Mouse (Mus musculus) embryonic facial prominence, embryonic 11.5 days (tissue): ENCODE results near the gene Cyth4. TPM values are rescaled to one million over a fixed set of nuclear protein-coding genes. Genes with fewer than 3 reads are reported as not detected.

Experiments
- ATAC-seq: fragments of 200-750 bp; cut with Nextera tagmentation; replicated peaks from 2 replicates; pipeline ENCODE4 v1.8.0; 2017; ENCODE audit warnings: low read depth; ENCODE audit not compliant: insufficient number of reproducible peaks, low FRiP score, low TSS enrichment
- DNase-seq: peaks from one replicate; pipeline ENCODE4 v3.0.0-alpha.2; 2015; ENCODE audit warnings: low spot score
- H3K27ac ChIP-seq: fragments of 300-500 bp; sonication (generic); replicated peaks from 2 replicates; pipeline ENCODE4 v1.5.1; 2014; ENCODE audit warnings: mild to moderate bottlenecking, low read depth, low read length, control low read depth
- H3K27me3 ChIP-seq: fragments of 300-500 bp; sonication (generic); 2 replicates; pipeline ENCODE4 v1.6.1; 2014; ENCODE audit warnings: mild to moderate bottlenecking, low read length, moderate library complexity, mixed read lengths; ENCODE audit not compliant: control insufficient read depth, insufficient read depth
- H3K36me3 ChIP-seq: fragments of 300-500 bp; sonication (generic); replicated peaks from 2 replicates; pipeline ENCODE4 v1.6.1; 2014; ENCODE audit warnings: low read depth, mild to moderate bottlenecking, low read length, moderate library complexity, mixed read lengths; ENCODE audit not compliant: control insufficient read depth, insufficient read depth
- H3K4me1 ChIP-seq: fragments of 300-500 bp; sonication (generic); 2 replicates; pipeline ENCODE4 v1.6.1; 2014; ENCODE audit warnings: low read length, mixed read lengths; ENCODE audit not compliant: control insufficient read depth, insufficient read depth
- H3K4me2 ChIP-seq: fragments of 300-500 bp; sonication (generic); 2 replicates; pipeline ENCODE4 v1.6.1; 2014; ENCODE audit warnings: low read depth, mild to moderate bottlenecking, control low read depth, low read length, moderate library complexity
- H3K4me3 ChIP-seq: fragments of 300-500 bp; sonication (generic); 2 replicates; pipeline ENCODE4 v1.5.1; 2014; ENCODE audit warnings: low read depth, low read length, control low read depth
- H3K9ac ChIP-seq: fragments of 300-500 bp; sonication (generic); replicated peaks from 2 replicates; pipeline ENCODE4 v1.6.1; 2014; ENCODE audit warnings: mild to moderate bottlenecking, control low read depth, low read length
- H3K9me3 ChIP-seq: fragments of 300-500 bp; sonication (generic); replicated peaks from 2 replicates; pipeline ENCODE4 v1.6.1; 2016; ENCODE audit warnings: mild to moderate bottlenecking, low read length, inconsistent platforms, mixed read lengths; ENCODE audit not compliant: control insufficient read depth
- WGBS: fragments of 180-500 bp; shearing (Covaris S2); extraction: QIAGEN DNeasy Blood & Tissue Kit; methylation state at CpG from one replicate; pipeline ENCODE4 v1.1.7; 2014; 5-methylcytosine and 5-hydroxymethylcytosine counted together
- polyA plus RNA-seq: library from polyadenylated mRNA; unstranded; fragments of >200 nt; fragmentation: Nextera tagmentation; extraction: Ambion mirVana; gene quantifications from 2 replicates; pipeline ENCODE4 v1.2.1, GENCODE M21; 2014

The Cyth4 gene
- polyA plus RNA-seq = 2.1 and 4.2 TPM in 2 replicates

DNA sequence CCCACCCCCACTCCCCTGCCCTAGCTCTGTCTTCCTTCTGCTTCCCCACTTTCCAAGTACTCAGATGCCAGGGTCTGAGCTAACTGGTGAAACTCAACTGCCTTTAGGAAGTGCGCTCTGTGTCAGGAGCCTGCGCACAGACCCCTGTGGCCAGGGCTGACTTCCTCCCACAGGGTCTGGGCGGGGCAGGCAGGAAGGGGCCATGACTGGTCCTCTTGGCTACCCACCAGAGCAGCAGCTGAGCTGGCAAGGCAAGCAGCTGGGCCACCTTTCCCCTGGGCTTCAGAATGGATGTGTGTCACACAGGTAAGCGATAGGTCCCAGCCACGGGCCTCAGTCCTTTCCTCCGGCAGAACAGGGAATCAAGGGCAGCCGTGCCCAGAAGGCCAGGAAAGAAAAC, at the start of gene Cyth4:
Cyth4 (plus strand) TSS at position 134 of the 400 bp plus-strand sequence.
- DNase-seq (no peak), ATAC-seq (no peak)
- Histone ChIP-seq H3K9me3 (no peaks in the 10 kb centered on the region), H3K4me3 (no peak within 1 kb of the TSS), H3K4me1 (no peaks in the 10 kb centered on the region), H3K9ac (no peak within 1 kb of the TSS), H3K4me2 (no peak within 1 kb of the TSS), H3K36me3 (no peaks in the 10 kb centered on the region), H3K27me3 (no peaks in the 10 kb centered on the region), H3K27ac (no peak within 1 kb of the TSS)
- WGBS = 83% methylated on average over 7 of the region's 7 CpGs

DNA sequence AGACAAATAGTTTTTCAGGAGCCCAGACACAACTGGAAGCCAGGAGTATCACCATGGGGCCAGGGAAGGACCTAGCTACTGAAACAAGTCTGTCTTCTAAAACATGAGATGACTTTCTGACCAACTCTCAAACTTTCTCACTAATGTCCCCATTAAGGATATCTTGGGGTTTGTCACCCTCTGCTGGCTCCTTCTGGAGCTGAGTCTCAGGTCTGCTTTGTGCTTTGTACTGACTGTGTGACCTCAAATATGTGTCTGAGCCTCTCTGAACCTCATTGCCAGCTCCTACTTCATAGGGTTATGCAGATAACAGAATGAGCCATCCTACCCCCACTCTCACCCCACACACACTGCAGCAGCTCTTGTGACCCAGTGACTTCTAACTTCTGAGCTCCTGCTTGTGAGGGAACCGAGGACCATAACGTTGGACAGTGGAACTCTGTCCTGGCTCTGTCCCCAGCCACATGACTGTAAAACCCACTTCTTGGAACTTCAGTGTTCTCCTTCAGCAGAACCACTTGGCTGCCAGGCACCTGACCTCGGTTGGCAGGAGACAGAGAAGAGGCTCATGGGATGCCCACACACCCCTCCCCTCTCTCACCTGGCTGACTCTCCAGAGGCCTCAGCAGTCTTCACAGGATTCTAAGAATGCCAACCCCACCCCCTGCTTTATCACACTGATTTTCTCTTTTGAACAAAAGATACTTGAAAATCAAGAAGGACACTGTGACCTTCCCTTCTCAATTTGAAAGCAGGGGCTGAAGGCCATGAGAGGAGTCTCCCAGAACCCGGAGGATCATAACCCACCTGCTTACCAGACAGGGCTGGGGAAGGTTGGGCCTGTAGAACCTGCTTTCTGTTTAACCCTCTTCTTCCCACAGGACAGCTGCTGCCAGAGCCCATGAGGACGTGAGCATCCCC, 49.2 kb upstream of the Cyth4 start:
- no peak overlapping the region for H3K9ac ChIP-seq
- WGBS = 50% methylated on average over 5 of the region's 5 CpGs
- no peaks in the 10 kb centered on the region for H3K4me1 ChIP-seq
- H3K4me2 ChIP-seq = no peak overlapping the region
- H3K27ac ChIP-seq = no peak overlapping the region
- H3K9me3 ChIP-seq = no peaks in the 10 kb centered on the region
- no peak for ATAC-seq
- no peaks in the 10 kb centered on the region for H3K36me3 ChIP-seq
- H3K4me3 ChIP-seq = no peak overlapping the region
- no peak for DNase-seq
- no peaks in the 10 kb centered on the region; the same call in 1 of the 2 replicates for H3K27me3 ChIP-seq

DNA sequence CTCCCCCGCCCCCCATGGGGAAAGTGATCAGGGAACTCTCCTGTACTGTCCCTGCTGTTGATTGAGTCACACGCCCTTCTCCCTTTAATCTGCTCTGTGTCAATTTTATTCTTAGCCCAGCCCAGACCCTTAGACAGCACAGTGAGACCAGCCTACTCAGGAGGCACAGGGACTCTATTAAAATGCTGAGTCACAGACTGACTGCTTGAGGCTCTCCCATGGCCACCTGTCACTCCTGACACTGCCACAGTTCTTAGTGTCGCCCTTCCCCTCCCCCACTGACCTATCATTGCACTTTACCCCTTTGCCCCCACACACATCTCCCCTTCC, 48.5 kb upstream of the Cyth4 start:
- ATAC-seq (peak; percentile 68; the same call in 1 of the 2 replicates), DNase-seq (no peak)
- no peaks in the 10 kb centered on the region; the same call in 1 of the 2 replicates for H3K27me3 ChIP-seq
- no peaks in the 10 kb centered on the region for H3K4me1 ChIP-seq
- no peak overlapping the region for H3K27ac ChIP-seq
- no peaks in the 10 kb centered on the region for H3K36me3 ChIP-seq
- WGBS = 24% methylated on average over 3 of the region's 3 CpGs
- no peak overlapping the region for H3K4me2 ChIP-seq
- H3K9ac ChIP-seq = no peak overlapping the region
- H3K4me3 ChIP-seq = no peak overlapping the region
- H3K9me3 ChIP-seq = no peaks in the 10 kb centered on the region

DNA sequence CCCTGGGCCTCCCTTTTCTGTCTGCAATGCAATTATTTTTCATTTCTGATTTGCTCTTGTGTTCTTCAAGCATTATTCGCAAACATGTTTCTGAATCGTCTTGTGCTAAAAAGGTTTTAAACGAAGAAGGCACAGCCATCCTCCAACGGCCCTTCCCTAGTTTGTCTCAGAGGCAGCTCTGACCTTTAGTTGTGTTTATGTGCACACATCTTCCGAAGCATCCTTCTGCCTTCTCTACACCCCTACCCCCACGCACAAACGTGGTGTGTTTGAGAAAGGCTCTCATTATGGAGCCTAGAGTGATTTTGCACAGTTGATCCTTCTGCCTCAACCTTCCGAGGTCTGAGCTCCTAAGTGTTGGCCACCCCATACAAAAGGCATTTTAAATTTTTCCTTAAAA, 48.1 kb upstream of the Cyth4 start:
- Histone ChIP-seq H3K9ac (no peak overlapping the region), H3K36me3 (no peaks in the 10 kb centered on the region), H3K4me1 (no peaks in the 10 kb centered on the region), H3K27ac (no peak overlapping the region), H3K4me2 (no peak overlapping the region), H3K4me3 (no peak overlapping the region), H3K27me3 (no peaks in the 10 kb centered on the region; the same call in 1 of the 2 replicates), H3K9me3 (no peaks in the 10 kb centered on the region)
- WGBS = 69% methylated on average over 8 of the region's 8 CpGs
- ATAC-seq = no peak
- no peak for DNase-seq

DNA sequence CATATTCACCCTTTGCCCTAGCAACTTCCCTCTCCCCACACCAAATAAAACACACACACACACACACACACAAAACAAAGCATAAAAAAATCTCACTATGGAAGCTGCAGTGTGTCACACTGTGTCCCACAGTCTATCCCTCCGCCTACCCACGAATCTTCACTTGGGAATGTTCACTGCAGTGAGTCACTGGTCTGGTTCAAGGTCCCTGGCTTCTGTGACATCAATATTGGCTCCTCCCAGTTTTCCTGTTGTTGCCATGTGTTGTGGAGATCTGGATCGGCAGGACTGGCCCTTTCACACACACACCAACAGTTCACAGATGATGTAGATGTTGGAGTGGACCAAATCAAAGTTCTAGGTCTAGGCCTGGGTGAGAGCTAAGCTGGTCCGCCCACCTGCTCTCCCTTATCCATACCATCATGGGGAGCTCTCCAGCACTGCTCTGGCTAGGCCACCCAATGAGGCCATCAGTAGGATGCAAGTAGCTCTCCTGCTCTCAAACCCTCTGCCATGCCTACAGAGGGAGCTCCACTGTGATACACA, 47.6 kb upstream of the Cyth4 start:
- H3K36me3 ChIP-seq = no peaks in the 10 kb centered on the region
- no peak overlapping the region for H3K4me2 ChIP-seq
- no peaks in the 10 kb centered on the region for H3K4me1 ChIP-seq
- no peak overlapping the region for H3K4me3 ChIP-seq
- DNase-seq (no peak), ATAC-seq (no peak)
- WGBS = 81% methylated on average over 4 of the region's 4 CpGs
- H3K9me3 ChIP-seq = no peaks in the 10 kb centered on the region
- no peaks in the 10 kb centered on the region; the same call in 1 of the 2 replicates for H3K27me3 ChIP-seq
- H3K9ac ChIP-seq = no peak overlapping the region
- no peak overlapping the region for H3K27ac ChIP-seq

DNA sequence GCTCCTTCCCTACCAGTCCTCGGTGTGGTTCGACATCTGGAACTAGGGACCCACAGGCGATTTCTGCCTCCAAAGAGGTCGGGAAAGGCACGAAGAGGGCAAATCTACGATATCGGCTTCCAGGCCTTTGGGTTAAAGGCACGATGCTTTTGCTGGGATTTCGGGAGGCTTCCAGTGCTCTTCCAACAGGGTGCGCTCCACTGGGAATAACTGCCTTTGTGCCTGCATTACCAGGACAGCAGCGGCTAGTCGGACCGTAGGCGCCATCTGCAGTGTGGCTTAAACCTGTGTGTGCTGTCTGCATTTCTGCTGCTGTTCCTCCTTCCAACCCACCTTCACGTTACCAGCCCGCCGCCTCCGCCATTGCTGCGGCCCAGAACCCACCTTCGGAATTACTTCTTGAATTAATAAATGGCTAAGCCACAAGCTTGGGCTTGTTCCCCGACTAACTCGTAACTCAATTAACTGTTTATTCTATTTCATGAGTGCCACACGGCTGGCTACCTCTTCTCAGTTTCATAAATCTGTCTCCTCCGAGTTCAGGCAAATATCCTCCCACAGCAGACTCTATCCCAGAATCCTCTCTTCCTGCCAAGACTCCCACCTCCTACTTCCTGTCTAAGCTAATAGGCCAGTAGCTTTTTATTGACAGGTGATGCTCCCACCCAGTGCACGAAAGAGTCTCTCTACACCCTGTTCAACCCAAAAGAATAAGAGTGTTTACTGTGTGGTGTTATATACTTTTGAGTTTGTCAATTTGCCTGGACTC, 42.1 kb upstream of the Cyth4 start:
- Histone ChIP-seq H3K4me3 (no peak overlapping the region), H3K9ac (no peak overlapping the region)

DNA sequence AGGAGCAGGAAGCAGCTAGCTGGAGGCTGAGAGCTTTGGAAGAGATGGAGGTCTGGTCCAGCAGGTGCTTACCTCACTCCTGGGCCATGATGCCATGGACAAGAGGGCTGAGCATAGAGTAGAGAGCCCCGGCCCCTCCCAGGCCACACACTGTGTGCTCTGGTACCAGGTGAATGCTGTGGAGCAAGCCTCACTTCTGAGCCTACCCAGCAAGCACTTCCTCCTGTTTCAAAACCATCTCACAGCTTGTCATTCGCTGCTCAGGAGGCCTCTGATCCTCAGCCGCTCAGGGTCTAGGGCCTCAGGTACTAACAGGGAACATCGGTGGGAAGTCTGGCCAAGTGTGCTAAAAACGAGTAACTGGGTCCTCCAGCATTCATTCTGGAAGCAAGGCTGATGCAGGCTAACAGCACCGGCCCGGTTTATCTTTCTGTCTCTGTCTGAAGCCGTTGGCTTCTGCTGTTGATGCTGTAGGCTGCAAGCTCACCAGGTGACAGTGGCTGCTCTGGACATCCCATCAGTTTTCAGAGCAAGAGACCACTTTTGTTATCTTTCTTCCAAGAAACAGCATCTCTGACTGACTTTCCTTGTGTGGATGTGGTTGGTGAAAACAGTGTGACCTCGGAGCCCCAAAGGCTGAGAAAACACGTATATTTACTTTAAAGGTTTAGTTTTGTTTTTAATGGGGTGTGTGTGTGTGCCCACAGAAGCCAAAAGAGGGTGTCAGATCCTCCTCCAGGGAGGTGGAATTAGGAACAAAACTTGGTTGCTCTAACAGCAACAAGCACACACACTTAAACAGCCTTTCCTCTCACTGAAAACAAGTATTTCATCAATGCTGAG, 38.9 kb upstream of the Cyth4 start:
- WGBS = 62% methylated on average over 10 of the region's 10 CpGs
- DNase-seq (no peak), ATAC-seq (no peak)
- Histone ChIP-seq H3K9ac (no peak overlapping the region), H3K4me3 (no peak overlapping the region), H3K27ac (no peak overlapping the region), H3K9me3 (no peaks in the 10 kb centered on the region), H3K4me1 (no peaks in the 10 kb centered on the region), H3K36me3 (no peaks in the 10 kb centered on the region), H3K4me2 (no peak overlapping the region), H3K27me3 (no peaks in the 10 kb centered on the region)

More for the DNA sequence above, 42.1 kb upstream of the Cyth4 start:
- 58% methylated on average over 25 of the region's 25 CpGs for WGBS
- H3K27me3 ChIP-seq = no peaks in the 10 kb centered on the region
- H3K27ac ChIP-seq = no peak overlapping the region
- no peaks in the 10 kb centered on the region for H3K9me3 ChIP-seq
- H3K4me1 ChIP-seq = no peaks in the 10 kb centered on the region
- no peak overlapping the region for H3K4me2 ChIP-seq
- H3K36me3 ChIP-seq = no peaks in the 10 kb centered on the region
- peak; percentile 36 for DNase-seq
- ATAC-seq = no peak
